Mouse (Mus musculus) G1E (cell line): ENCODE results near the gene Gdf2.

Experiments used
- CTCF ChIP-seq: IDR thresholded peaks from 2 replicates; pipeline ENCODE4 v1.5.1; 2012; ENCODE audit warnings: low read depth, low read length, inconsistent platforms, mixed read lengths
- TAL1 ChIP-seq: conservative IDR thresholded peaks from 2 replicates; pipeline ENCODE4 v1.6.1; 2012; ENCODE audit warnings: low read depth, low read length, inconsistent platforms, mixed read lengths

DNA sequence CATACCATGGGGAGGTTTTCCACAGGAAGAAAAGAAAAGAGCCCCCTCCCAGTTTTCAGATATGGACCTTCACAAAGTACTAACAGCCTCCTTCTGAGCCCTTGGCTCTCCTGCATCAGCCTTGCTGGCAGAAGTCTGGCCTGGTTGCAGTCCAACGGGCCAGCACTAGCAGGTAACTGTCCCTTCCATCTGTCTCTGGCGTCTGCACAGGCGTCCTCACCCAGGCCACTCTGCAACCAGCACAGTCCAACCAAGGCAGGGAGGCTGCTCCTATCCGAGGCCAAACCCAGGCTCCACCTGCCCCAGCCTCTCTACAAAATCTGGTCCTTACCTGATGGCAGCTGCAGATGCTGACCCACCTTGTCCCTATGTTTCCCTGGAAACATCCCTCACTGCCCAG lies 51.1 kb downstream of the Gdf2 start:
- TF ChIP-seq CTCF (no peak), TAL1 (no peak)
